Mouse (Mus musculus) bone marrow, adult 2 months (tissue): ENCODE measurements around the gene Kidins220. TPM values are rescaled to one million over a fixed set of nuclear protein-coding genes. Genes with fewer than 3 reads are reported as not detected.

Experiments
- H3K27ac ChIP-seq: fragments of 200-500 bp; 2 replicates; pipeline ENCODE4 v1.5.1; 2012; ENCODE audit warnings: low read depth, mild to moderate bottlenecking, control low read depth, inconsistent platforms, low read length; ENCODE audit not compliant: control insufficient read depth, poor library complexity, insufficient read depth
- H3K4me1 ChIP-seq: fragments of 200-500 bp; 2 replicates; pipeline ENCODE4 v1.6.1; 2011; ENCODE audit warnings: low read length; ENCODE audit not compliant: control insufficient read depth, insufficient read depth
- H3K4me3 ChIP-seq: fragments of 200-500 bp; replicated peaks from 2 replicates; pipeline ENCODE3; 2011; ENCODE audit warnings: mild to moderate bottlenecking, low read depth, low read length, control low read depth; ENCODE audit not compliant: control insufficient read depth
- CTCF ChIP-seq: fragments of 200-500 bp; IDR thresholded peaks from 2 replicates; pipeline ENCODE4 v1.5.1; 2011; ENCODE audit warnings: low read length, control low read depth; ENCODE audit not compliant: control insufficient read depth, insufficient read depth
- POLR2A ChIP-seq: fragments of 200-500 bp; IDR thresholded peaks from 2 replicates; pipeline ENCODE4 v1.6.1; 2011; ENCODE audit warnings: low read depth, mild to moderate bottlenecking, control low read depth, low read length, borderline replicate concordance; ENCODE audit not compliant: control insufficient read depth
- WGBS: fragments of 180-500 bp; shearing (Covaris S2); methylation state at CpG from one replicate; pipeline ENCODE4 v1.1.7; 2018; 5-methylcytosine and 5-hydroxymethylcytosine counted together
- polyA plus RNA-seq: library from polyadenylated mRNA; stranded (reverse); fragments of >200 nt; gene quantifications from 2 replicates; pipeline ENCODE4 v1.2.4, GENCODE M21; 2011; ENCODE audit warnings: low replicate concordance; ENCODE audit not compliant: missing spikeins, insufficient read depth, insufficient read length

The Kidins220 gene
- polyA plus RNA-seq, 1 experiment: 33.2 TPM

DNA sequence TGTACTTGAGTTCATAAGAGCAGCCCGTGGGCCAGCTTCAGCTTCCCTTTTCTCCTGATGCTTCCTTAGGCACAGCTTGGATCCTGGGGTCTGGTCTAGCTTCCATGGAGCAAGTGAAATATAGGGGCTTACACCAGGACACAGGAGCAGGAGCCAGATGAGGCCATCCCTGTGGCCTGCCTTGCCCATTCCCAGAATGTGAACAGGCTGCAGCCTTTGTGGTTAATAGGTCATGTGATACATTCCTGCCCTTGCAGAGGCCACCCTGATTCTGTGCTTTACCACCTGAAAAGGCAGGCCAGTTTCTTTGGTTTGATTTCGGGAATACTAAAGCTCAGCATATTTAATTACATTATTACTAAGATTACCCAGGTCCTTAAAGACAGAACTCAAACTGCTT, 69.3 kb downstream of the Kidins220 start:
- TF ChIP-seq CTCF (no peak), POLR2A (no peak)
- Histone ChIP-seq H3K4me3 (no peak overlapping the region), H3K4me1 (no peaks in the 10 kb centered on the region), H3K27ac (no peak overlapping the region)
- 84% methylated on average over 2 of the region's 2 CpGs for WGBS

- no peak overlapping the region for H3K4me3 ChIP-seq
- 87% methylated on average over 4 of the region's 4 CpGs for WGBS
- no peaks in the 10 kb centered on the region for H3K4me1 ChIP-seq
- no peak for TF ChIP-seq POLR2A
- TF ChIP-seq CTCF: no peak
- H3K27ac ChIP-seq: no peak overlapping the region
Measured at GRCm38 (mm10) chr12:25044579-25044978, 69.9 kb downstream of the Kidins220 start.

- Histone ChIP-seq H3K27ac (no peak overlapping the region), H3K4me1 (no peaks in the 10 kb centered on the region), H3K4me3 (no peak overlapping the region)
- TF ChIP-seq CTCF (no peak), POLR2A (no peak)
- 75% methylated on average over 5 of the region's 5 CpGs for WGBS
Measured at GRCm38 (mm10) chr12:25049253-25049652, 74.5 kb downstream of the Kidins220 start.

- WGBS: 32% methylated on average over 7 of the region's 7 CpGs
- TF ChIP-seq POLR2A (no peak), CTCF (no peak)
- no peak overlapping the region for H3K27ac ChIP-seq
Measured at GRCm38 (mm10) chr12:25054511-25054910, 79.8 kb downstream of the Kidins220 start.

DNA sequence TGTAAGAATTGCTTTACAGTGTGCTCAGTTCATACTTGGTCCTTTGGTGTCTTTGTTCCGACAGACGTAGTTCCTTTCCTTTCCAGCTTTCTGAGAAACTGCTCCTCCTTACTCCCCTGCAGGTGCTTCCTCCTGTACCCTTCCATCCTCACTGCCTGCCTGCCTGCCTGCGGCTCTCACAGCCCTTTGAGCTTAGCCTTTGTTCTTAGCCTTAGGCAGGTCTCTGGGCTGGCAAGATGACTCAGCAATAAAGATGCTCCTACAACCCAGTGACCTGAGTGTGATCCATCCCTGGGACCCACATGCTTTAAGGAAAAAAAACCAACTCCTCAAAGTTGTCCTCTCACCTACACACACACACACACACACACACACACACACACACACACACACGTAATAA, 80.2 kb downstream of the Kidins220 start:
- no peak overlapping the region for H3K4me3 ChIP-seq
- H3K4me1 ChIP-seq: peaks cover 1% of the 10 kb centered on the region; the same call in 1 of the 2 replicates
- TF ChIP-seq POLR2A: no peak
- TF ChIP-seq CTCF: no peak
- H3K27ac ChIP-seq: no peak overlapping the region
- WGBS: 34% methylated on average over 4 of the region's 4 CpGs

More at GRCm38 (mm10) chr12:25054511-25054910, 79.8 kb downstream of the Kidins220 start:
- H3K4me3 ChIP-seq: no peak overlapping the region
- peaks cover 1% of the 10 kb centered on the region; the same call in 1 of the 2 replicates for H3K4me1 ChIP-seq

DNA sequence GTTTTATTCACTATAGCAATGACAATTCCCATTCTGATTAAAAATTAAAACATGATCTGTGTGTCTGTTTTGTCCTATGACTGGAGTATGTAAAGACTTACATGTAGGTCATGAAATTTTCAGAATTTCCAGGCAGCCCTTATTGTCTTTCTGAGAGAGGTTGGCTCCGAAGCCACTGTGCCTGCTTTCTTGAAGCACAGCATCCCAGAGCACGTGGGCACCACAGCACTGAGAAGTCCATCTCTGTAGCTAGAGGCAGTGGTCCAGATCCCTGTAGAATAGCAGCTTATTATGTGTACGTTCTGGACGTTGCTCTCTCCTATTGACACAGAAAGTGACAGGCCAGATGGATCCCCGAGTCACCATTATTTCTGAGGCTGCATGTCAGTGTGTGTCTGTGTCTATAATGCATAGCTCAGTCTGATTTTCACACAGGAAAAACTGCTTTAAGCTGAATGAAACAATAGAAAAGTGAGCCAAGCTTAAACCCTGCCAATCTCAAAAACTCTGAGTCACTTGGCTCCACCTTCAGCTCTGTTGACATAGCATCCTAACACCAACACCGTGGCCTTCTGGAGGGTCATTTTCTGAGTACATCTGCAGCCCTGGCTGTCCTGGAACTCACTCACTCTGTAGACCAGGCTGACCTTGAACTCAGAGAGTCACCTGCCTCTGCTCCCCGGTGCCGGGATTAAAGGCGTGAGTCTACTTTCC, 84.9 kb downstream of the Kidins220 start:
- 83% methylated on average over 9 of the region's 9 CpGs for WGBS
- TF ChIP-seq CTCF (no peak), POLR2A (no peak)
- H3K27ac ChIP-seq: no peak overlapping the region
- H3K4me1 ChIP-seq: no peaks in the 10 kb centered on the region
- H3K4me3 ChIP-seq: no peak overlapping the region

DNA sequence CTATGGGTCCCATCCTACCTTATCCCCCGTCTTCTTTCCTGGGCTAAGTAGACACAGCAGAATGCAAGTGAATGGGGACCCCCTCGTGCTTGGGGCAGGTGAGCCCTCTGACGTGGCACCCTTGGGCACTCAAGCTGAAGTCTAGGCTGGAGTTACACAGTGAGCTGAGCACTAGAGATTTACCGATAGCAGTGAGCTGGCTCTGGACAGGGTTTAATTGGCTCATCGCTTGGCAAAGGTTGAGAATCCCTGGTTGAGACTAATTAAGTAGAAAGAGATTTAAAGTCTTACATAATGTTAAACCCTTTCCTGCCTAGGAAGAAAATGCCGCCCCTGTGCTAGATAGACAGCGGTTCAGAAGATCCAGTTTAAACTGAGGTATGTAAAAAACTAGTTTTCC, 86.2 kb downstream of the Kidins220 start:
- 89% methylated on average over 7 of the region's 7 CpGs for WGBS
- H3K27ac ChIP-seq: no peak overlapping the region
- no peak overlapping the region for H3K4me3 ChIP-seq
- TF ChIP-seq CTCF: no peak
- no peak for TF ChIP-seq POLR2A
- no peaks in the 10 kb centered on the region for H3K4me1 ChIP-seq

DNA sequence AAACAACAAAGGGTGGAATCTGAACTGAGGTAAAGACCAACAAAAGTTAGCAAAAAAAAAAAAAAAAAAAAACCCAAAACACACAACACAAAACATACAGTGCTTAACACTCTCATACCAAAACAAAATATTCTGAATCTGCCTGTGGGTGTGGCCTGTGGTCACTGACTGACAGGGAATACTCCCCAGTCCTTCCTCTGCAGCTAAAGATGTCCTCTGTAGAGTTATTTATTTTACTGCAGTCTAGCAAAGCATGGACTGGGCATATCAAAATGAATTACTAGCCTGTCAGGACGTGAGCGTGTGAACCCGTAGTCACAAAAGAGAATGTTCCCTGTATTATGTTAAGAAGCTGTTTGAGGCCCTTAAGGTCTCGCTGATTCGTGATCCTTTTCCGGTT, 87.5 kb downstream of the Kidins220 start:
- TF ChIP-seq POLR2A (no peak), CTCF (no peak)
- Histone ChIP-seq H3K27ac (no peak overlapping the region), H3K4me1 (no peaks in the 10 kb centered on the region), H3K4me3 (no peak overlapping the region)
- WGBS: 78% methylated on average over 6 of the region's 6 CpGs

GRCm38 (mm10) chr12:25073374-25073773, 98.6 kb downstream of the Kidins220 start:
- Histone ChIP-seq H3K4me1 (no peaks in the 10 kb centered on the region), H3K4me3 (no peak overlapping the region), H3K27ac (no peak overlapping the region)
- no peak for TF ChIP-seq CTCF
- TF ChIP-seq POLR2A: no peak
- WGBS: 77% methylated on average over 4 of the region's 4 CpGs
